Mouse (Mus musculus): ENCODE measurements around the gene Meaf6. TPM values are rescaled to one million over a fixed set of nuclear protein-coding genes. Genes with fewer than 3 reads are reported as not detected.

Gene Meaf6
- polyA plus RNA-seq, 1 experiment from 2014 or later = 28.3 TPM

DNA sequence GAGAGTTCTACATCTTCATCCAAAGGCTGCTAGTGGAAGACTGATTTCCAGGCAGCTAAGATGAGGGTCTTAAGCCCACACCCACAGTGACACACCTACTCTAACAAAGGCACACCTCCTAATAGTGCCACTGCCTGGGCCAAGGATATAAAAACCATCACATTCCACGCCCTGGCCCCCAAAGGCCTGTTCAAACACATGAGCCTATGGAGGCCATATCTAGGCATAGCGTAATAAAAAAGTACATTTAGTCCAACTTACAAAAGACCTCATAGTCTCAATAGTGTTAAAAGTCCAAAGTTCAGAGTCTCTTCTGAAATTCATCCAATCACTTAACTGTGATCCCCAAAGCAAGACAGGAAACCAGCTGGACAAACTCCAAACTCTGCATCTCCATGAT lies 6.2 kb upstream of the Meaf6 start:
- no peak overlapping the region for H3K27ac ChIP-seq (replicated peaks)
- no peak for DNase-seq (ENCODE audit: low spot score)
- H3K27me3 ChIP-seq (ENCODE audit: control insufficient read depth, insufficient read depth, low read length) = no peaks in the 10 kb centered on the region
- H3K9ac ChIP-seq (ENCODE audit: low read length) = no peak overlapping the region
- WGBS = 91% methylated on average over 2 of the region's 2 CpGs
- H3K36me3 ChIP-seq (ENCODE audit: control insufficient read depth, insufficient read depth, low read length) = peaks cover 9% of the 10 kb centered on the region; the same call in 1 of the 2 replicates
- no peak for TF ChIP-seq EP300 (optimal IDR thresholded peaks at IDR 0.05)
- no peak for TF ChIP-seq CTCF (IDR thresholded peaks at IDR 0.05; ENCODE audit: low read depth)
- no peaks in the 10 kb centered on the region for H3K4me1 ChIP-seq (replicated peaks; ENCODE audit: control insufficient read depth, insufficient read depth)
- no peak for ATAC-seq (ENCODE audit: low FRiP score, low TSS enrichment)
- no peak overlapping the region for H3K4me3 ChIP-seq (ENCODE audit: low read depth, low read length)
- no peaks in the 10 kb centered on the region for H3K9me3 ChIP-seq (ENCODE audit: control insufficient read depth, low read length)
- no peak overlapping the region for H3K4me2 ChIP-seq (replicated peaks; ENCODE audit: low read depth)

DNA sequence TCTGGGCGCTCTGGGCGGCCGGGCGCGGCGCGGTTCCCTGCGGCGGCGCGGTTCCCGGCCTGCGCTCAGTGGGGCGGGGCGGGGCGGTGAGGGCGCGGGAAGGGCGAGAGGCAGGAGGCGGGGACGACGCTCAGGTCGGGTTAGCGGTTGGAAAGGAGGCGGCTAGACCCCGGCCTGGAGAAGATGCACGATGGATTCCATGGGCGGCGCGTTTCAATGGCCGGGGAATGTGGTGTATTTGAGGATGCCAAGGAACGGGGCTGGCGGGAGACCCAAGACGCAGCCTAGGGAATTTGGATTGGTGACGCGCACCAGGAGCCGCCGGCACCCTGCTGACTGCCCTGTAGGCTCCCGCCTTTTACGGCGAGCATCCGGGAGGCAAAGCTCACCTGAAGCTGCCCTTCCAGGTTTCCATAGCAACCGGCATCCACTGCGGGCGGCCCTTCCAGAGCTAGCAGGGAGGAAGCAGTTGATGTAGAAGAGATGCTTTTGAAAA lies 460 bp downstream of the Meaf6 start:
- 0 out of 2 replicates have a peak, but pooled peaks cover 3% of the 10 kb centered on the region for H3K4me1 ChIP-seq (replicated peaks; ENCODE audit: control insufficient read depth, insufficient read depth)
- peak overlapping the region; percentile 83 for H3K4me3 ChIP-seq (ENCODE audit: low read depth, low read length)
- WGBS = 0% methylated on average over 33 of the region's 45 CpGs
- peak; percentile 96 for ATAC-seq (ENCODE audit: low FRiP score, low TSS enrichment)
- peak overlapping the region; percentile 81 for H3K4me2 ChIP-seq (replicated peaks; ENCODE audit: low read depth)
- TF ChIP-seq CTCF (IDR thresholded peaks at IDR 0.05; ENCODE audit: low read depth) = no peak
- no peak for TF ChIP-seq EP300 (optimal IDR thresholded peaks at IDR 0.05)
- H3K27ac ChIP-seq (replicated peaks) = peak overlapping the region; percentile 98
- H3K9me3 ChIP-seq (ENCODE audit: control insufficient read depth, low read length) = no peaks in the 10 kb centered on the region
- peak; percentile 87 for DNase-seq (ENCODE audit: low spot score)
- no peaks in the 10 kb centered on the region for H3K27me3 ChIP-seq (ENCODE audit: control insufficient read depth, insufficient read depth, low read length)
- H3K36me3 ChIP-seq (ENCODE audit: control insufficient read depth, insufficient read depth, low read length) = peaks cover 8% of the 10 kb centered on the region
- H3K9ac ChIP-seq (ENCODE audit: low read length) = peak overlapping the region; percentile 89

GRCm38 (mm10) chr4:125093031-125093430 lies 8.1 kb downstream of the Meaf6 start:
- Histone ChIP-seq H3K9me3 (ENCODE audit: control insufficient read depth, low read length) (no peaks in the 10 kb centered on the region), H3K36me3 (ENCODE audit: control insufficient read depth, insufficient read depth, low read length) (peaks cover 13% of the 10 kb centered on the region), H3K4me1 (replicated peaks; ENCODE audit: control insufficient read depth, insufficient read depth) (no peaks in the 10 kb centered on the region), H3K27me3 (ENCODE audit: control insufficient read depth, insufficient read depth, low read length) (no peaks in the 10 kb centered on the region), H3K4me3 (ENCODE audit: low read depth, low read length) (no peak overlapping the region), H3K9ac (ENCODE audit: low read length) (no peak overlapping the region), H3K4me2 (replicated peaks; ENCODE audit: low read depth) (no peak overlapping the region), H3K27ac (replicated peaks) (no peak overlapping the region)
- no peak for DNase-seq (ENCODE audit: low spot score)
- 84% methylated on average over 5 of the region's 5 CpGs for WGBS
- TF ChIP-seq EP300 (optimal IDR thresholded peaks at IDR 0.05) (no peak), CTCF (IDR thresholded peaks at IDR 0.05; ENCODE audit: low read depth) (no peak)
- ATAC-seq (ENCODE audit: low FRiP score, low TSS enrichment) = no peak

GRCm38 (mm10) chr4:125096066-125096465 lies 11.1 kb downstream of the Meaf6 start:
- WGBS = 75% methylated on average over 5 of the region's 5 CpGs
- ATAC-seq (ENCODE audit: low FRiP score, low TSS enrichment) (no peak), DNase-seq (ENCODE audit: low spot score) (no peak)
- no peak for TF ChIP-seq CTCF (IDR thresholded peaks at IDR 0.05; ENCODE audit: low read depth)
- no peak for TF ChIP-seq EP300 (optimal IDR thresholded peaks at IDR 0.05)
- Histone ChIP-seq H3K27me3 (ENCODE audit: control insufficient read depth, insufficient read depth, low read length) (no peaks in the 10 kb centered on the region), H3K4me2 (replicated peaks; ENCODE audit: low read depth) (no peak overlapping the region), H3K9ac (ENCODE audit: low read length) (no peak overlapping the region), H3K36me3 (ENCODE audit: control insufficient read depth, insufficient read depth, low read length) (0 out of 2 replicates have a peak, but pooled peaks cover 2% of the 10 kb centered on the region), H3K4me1 (replicated peaks; ENCODE audit: control insufficient read depth, insufficient read depth) (no peaks in the 10 kb centered on the region), H3K27ac (replicated peaks) (no peak overlapping the region), H3K9me3 (ENCODE audit: control insufficient read depth, low read length) (no peaks in the 10 kb centered on the region), H3K4me3 (ENCODE audit: low read depth, low read length) (no peak overlapping the region)

GRCm38 (mm10) chr4:125097412-125097811 lies 12.5 kb downstream of the Meaf6 start:
- WGBS = 84% methylated on average over 4 of the region's 4 CpGs
- H3K27ac ChIP-seq (replicated peaks) = no peak overlapping the region
- no peaks in the 10 kb centered on the region for H3K9me3 ChIP-seq (ENCODE audit: control insufficient read depth, low read length)
- TF ChIP-seq EP300 (optimal IDR thresholded peaks at IDR 0.05) (no peak), CTCF (IDR thresholded peaks at IDR 0.05; ENCODE audit: low read depth) (no peak)
- H3K27me3 ChIP-seq (ENCODE audit: control insufficient read depth, insufficient read depth, low read length) = no peaks in the 10 kb centered on the region
- H3K4me1 ChIP-seq (replicated peaks; ENCODE audit: control insufficient read depth, insufficient read depth) = no peaks in the 10 kb centered on the region
- H3K9ac ChIP-seq (ENCODE audit: low read length) = no peak overlapping the region
- no peak overlapping the region for H3K4me3 ChIP-seq (ENCODE audit: low read depth, low read length)
- no peak overlapping the region for H3K4me2 ChIP-seq (replicated peaks; ENCODE audit: low read depth)
- DNase-seq (ENCODE audit: low spot score) (no peak), ATAC-seq (ENCODE audit: low FRiP score, low TSS enrichment) (no peak)
- 0 out of 2 replicates have a peak, but pooled peaks cover 2% of the 10 kb centered on the region for H3K36me3 ChIP-seq (ENCODE audit: control insufficient read depth, insufficient read depth, low read length)

- peak; percentile 69 for ATAC-seq (ENCODE audit: low FRiP score, low TSS enrichment)
- DNase-seq (ENCODE audit: low spot score) = peak; percentile 87
These were observed 14.5 kb downstream of the Meaf6 start for GRCm38 (mm10) chr4:125099458-125099857.

More at GRCm38 (mm10) chr4:125099458-125099857, 14.5 kb downstream of the Meaf6 start:
- Histone ChIP-seq H3K4me3 (ENCODE audit: low read depth, low read length) (no peak overlapping the region), H3K27ac (replicated peaks) (no peak overlapping the region), H3K36me3 (ENCODE audit: control insufficient read depth, insufficient read depth, low read length) (0 out of 2 replicates have a peak, but pooled peaks cover 2% of the 10 kb centered on the region), H3K9me3 (ENCODE audit: control insufficient read depth, low read length) (no peaks in the 10 kb centered on the region), H3K4me2 (replicated peaks; ENCODE audit: low read depth) (no peak overlapping the region), H3K9ac (ENCODE audit: low read length) (no peak overlapping the region), H3K4me1 (replicated peaks; ENCODE audit: control insufficient read depth, insufficient read depth) (no peaks in the 10 kb centered on the region), H3K27me3 (ENCODE audit: control insufficient read depth, insufficient read depth, low read length) (no peaks in the 10 kb centered on the region)
- WGBS = 5% methylated on average over 8 of the region's 8 CpGs
- TF ChIP-seq CTCF (IDR thresholded peaks at IDR 0.05; ENCODE audit: low read depth) (peak; percentile 99), EP300 (optimal IDR thresholded peaks at IDR 0.05) (no peak)

Measured in stomach, postnatal 0 days (tissue).